Mouse (Mus musculus) neural tube, embryonic 11.5 days (tissue): Measurements from ENCODE around the gene Mapre1. TPM values are rescaled to one million over a fixed set of nuclear protein-coding genes. Genes with fewer than 3 reads are reported as not detected.
"Not testable (repeated sequence)": the region's sequence is repeated elsewhere in the genome, so short reads cannot be mapped to it uniquely, and the experiment has no call there.

Experiments used
- ATAC-seq: fragments of 200-750 bp; cut with Nextera tagmentation; 2 replicates; pipeline ENCODE4 v1.8.0; 2017; ENCODE audit warnings: moderate number of reproducible peaks, mild to moderate bottlenecking, moderate TSS enrichment, moderate library complexity; ENCODE audit not compliant: insufficient read depth, low FRiP score, low TSS enrichment
- DNase-seq: peaks from one replicate; pipeline ENCODE4 v3.0.0-alpha.2; 2015; ENCODE audit warnings: low spot score
- H3K27ac ChIP-seq: fragments of 300-500 bp; sonication (generic); 2 replicates; pipeline ENCODE4 v1.5.1; 2014; ENCODE audit warnings: low read depth, mild to moderate bottlenecking, low read length
- H3K27me3 ChIP-seq: fragments of 300-500 bp; sonication (generic); 2 replicates; pipeline ENCODE4 v1.6.1; 2014; ENCODE audit warnings: mild to moderate bottlenecking, low read length, mixed read lengths; ENCODE audit not compliant: control insufficient read depth, insufficient read depth
- H3K36me3 ChIP-seq: fragments of 300-500 bp; sonication (generic); 2 replicates; pipeline ENCODE4 v1.6.1; 2014; ENCODE audit warnings: mild to moderate bottlenecking, low read length, moderate library complexity, mixed read lengths; ENCODE audit not compliant: control insufficient read depth, insufficient read depth
- H3K4me1 ChIP-seq: fragments of 300-500 bp; sonication (generic); 2 replicates; pipeline ENCODE4 v1.6.1; 2014; ENCODE audit warnings: low read length, mixed read lengths; ENCODE audit not compliant: control insufficient read depth, insufficient read depth
- H3K4me2 ChIP-seq: fragments of 300-500 bp; sonication (generic); 2 replicates; pipeline ENCODE4 v1.6.1; 2014; ENCODE audit warnings: low read depth, mild to moderate bottlenecking, moderate library complexity
- H3K4me3 ChIP-seq: fragments of 300-500 bp; sonication (generic); 2 replicates; pipeline ENCODE4 v1.5.1; 2014; ENCODE audit warnings: low read depth, low read length
- H3K9ac ChIP-seq: fragments of 300-500 bp; sonication (generic); 2 replicates; pipeline ENCODE4 v1.6.1; 2014; ENCODE audit warnings: mild to moderate bottlenecking, low read length
- H3K9me3 ChIP-seq: fragments of 300-500 bp; sonication (generic); 2 replicates; pipeline ENCODE4 v1.6.1; 2016; ENCODE audit warnings: low read length; ENCODE audit not compliant: control insufficient read depth
- WGBS: fragments of 180-500 bp; shearing (Covaris S2); extraction: QIAGEN DNeasy Blood & Tissue Kit; methylation state at CpG from one replicate; pipeline ENCODE4 v1.1.7; 2014; 5-methylcytosine and 5-hydroxymethylcytosine counted together
- polyA plus RNA-seq: library from polyadenylated mRNA; unstranded; fragments of >200 nt; fragmentation: Nextera tagmentation; extraction: Ambion mirVana; gene quantifications from 2 replicates; pipeline ENCODE4 v1.2.1, GENCODE M21; 2014

Gene Mapre1
- polyA plus RNA-seq, 1 experiment from 2014 or later, result 351 TPM

- Histone ChIP-seq H3K4me3 (no peak overlapping the region), H3K27ac (no peak overlapping the region), H3K4me1 (no peaks in the 10 kb centered on the region), H3K9me3 (no peaks in the 10 kb centered on the region), H3K4me2 (no peak overlapping the region), H3K36me3 (no peaks in the 10 kb centered on the region), H3K27me3 (no peaks in the 10 kb centered on the region), H3K9ac (no peak overlapping the region)
- ATAC-seq (no peak), DNase-seq (no peak)
These were observed 52.3 kb downstream of the Mapre1 start for GRCm38 (mm10) chr2:153793366-153793765.

DNA sequence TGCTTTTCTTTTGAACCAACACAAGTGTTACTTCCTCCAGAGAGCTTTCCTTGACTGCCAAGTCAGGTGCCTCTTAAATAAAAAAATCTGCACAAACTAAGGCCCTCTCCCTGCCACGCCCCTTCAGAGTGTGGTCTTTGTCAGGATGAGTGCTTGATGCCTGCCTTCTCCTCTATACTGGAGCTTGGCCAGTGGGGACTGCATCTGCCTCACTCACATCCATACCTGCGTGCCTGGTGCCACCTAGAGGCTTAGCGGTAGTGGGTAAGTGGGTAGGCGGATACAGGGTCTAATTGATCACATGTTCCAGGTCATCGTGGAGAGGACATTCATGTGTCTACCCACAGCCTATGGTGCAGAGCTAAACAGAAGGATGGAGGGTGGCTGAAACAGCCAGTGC, 54.0 kb downstream of the Mapre1 start:
- no peaks in the 10 kb centered on the region for H3K4me1 ChIP-seq
- H3K9ac ChIP-seq, result no peak overlapping the region
- no peak overlapping the region for H3K27ac ChIP-seq
- no peaks in the 10 kb centered on the region for H3K9me3 ChIP-seq
- no peak overlapping the region for H3K4me2 ChIP-seq
- ATAC-seq (no peak), DNase-seq (no peak)
- no peaks in the 10 kb centered on the region for H3K27me3 ChIP-seq
- 55% methylated on average over 5 of the region's 5 CpGs for WGBS
- H3K4me3 ChIP-seq, result no peak overlapping the region
- H3K36me3 ChIP-seq, result no peaks in the 10 kb centered on the region

DNA sequence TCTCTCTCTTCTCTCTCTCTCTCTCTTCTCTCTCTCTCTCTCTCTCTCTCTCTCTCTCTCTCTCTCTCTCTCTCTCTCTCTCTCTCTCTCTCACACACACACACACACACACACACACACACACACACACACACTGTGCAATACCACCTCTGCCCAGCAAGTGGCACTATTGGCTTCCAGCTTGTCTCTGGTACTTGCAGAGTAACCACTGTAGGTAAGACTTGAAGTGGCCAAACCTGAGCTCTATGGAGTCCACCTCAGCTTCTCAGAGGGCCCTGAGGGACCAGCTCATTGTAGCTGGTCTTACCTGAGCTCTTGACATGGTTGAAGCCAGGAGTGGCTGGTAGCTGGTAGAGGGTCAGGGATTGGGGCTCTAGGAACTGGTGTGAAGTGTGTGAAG, 66.4 kb downstream of the Mapre1 start:
- not testable (repeated sequence) for H3K4me3 ChIP-seq, H3K27ac ChIP-seq, H3K4me2 ChIP-seq, H3K4me1 ChIP-seq, ATAC-seq, H3K9ac ChIP-seq, H3K36me3 ChIP-seq, H3K9me3 ChIP-seq, H3K27me3 ChIP-seq
- peak; percentile 66 for DNase-seq

DNA sequence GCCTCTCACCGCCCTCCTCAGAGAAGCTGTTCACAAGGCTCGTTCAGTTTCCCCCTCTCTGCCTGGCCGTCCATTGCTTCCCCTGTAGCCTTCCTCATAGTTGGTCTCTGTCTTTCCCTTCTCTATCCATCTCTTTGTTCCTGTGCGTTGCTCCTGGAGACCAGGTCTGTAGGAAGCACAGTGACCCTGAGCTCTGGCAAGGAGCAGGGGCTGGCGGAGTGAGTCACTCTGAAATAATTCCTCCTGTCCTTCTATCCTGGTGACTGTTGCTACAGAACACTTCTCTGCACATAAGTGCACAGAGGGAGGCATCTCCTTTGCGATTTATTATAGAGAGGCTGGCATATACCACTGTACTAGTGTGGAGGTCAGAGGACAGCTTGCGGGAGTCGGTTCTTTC, 67.1 kb downstream of the Mapre1 start:
- no peaks in the 10 kb centered on the region for H3K9me3 ChIP-seq
- H3K27ac ChIP-seq, result no peak overlapping the region
- 77% methylated on average over 8 of the region's 8 CpGs for WGBS
- no peak for DNase-seq
- H3K4me1 ChIP-seq, result no peaks in the 10 kb centered on the region
- no peak overlapping the region for H3K4me2 ChIP-seq
- H3K27me3 ChIP-seq, result no peaks in the 10 kb centered on the region
- no peak overlapping the region for H3K4me3 ChIP-seq
- H3K9ac ChIP-seq, result no peak overlapping the region
- no peak for ATAC-seq
- no peaks in the 10 kb centered on the region for H3K36me3 ChIP-seq

DNA sequence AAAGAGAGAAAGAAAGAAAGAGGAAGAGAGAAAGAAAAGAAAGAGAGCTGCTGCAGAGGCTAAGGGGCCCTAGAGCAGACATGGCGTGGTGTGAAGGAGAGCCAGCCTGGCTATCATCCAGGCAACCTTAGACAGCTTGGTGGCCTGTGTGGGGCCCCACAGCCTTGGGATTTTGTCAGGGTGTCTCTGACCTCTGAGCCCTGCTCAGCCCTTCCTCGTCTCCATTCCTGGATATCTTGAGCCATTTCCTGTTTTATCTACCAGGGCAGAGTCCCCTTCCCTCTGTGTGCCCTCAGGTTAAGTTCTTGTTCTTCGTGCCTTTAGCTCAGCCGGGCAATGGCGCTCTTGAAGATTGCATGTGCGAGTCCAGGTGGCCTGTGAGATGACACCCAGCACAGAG, 67.8 kb downstream of the Mapre1 start:
- H3K27me3 ChIP-seq, result no peaks in the 10 kb centered on the region
- H3K4me2 ChIP-seq, result no peak overlapping the region
- H3K27ac ChIP-seq, result no peak overlapping the region
- no peaks in the 10 kb centered on the region for H3K9me3 ChIP-seq
- ATAC-seq, result no peak
- WGBS, result 91% methylated on average over 6 of the region's 6 CpGs
- no peaks in the 10 kb centered on the region for H3K36me3 ChIP-seq
- DNase-seq, result no peak
- H3K4me1 ChIP-seq, result no peaks in the 10 kb centered on the region
- no peak overlapping the region for H3K9ac ChIP-seq
- H3K4me3 ChIP-seq, result no peak overlapping the region

DNA sequence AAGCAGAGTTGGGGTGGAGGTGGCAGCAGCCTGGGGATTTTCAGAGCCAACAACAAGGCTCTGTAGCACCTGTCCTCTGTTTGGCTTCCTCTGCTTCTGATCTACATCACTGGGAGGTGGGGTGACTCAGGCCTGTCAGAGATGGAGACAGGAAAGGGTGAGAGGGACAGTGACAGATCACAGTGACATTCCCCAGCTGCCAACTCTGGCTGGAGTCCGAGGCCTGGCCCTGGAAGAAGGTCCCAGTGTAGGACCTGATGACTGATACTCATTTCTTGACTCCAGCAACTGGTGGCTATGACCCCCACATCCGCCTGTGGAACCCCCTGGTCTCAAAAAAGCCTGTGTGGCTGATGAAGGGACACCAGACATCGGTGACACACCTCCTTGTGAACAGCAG, 68.8 kb downstream of the Mapre1 start:
- H3K9ac ChIP-seq, result no peak overlapping the region
- H3K9me3 ChIP-seq, result no peaks in the 10 kb centered on the region
- ATAC-seq, result no peak
- no peaks in the 10 kb centered on the region for H3K4me1 ChIP-seq
- H3K4me3 ChIP-seq, result no peak overlapping the region
- H3K4me2 ChIP-seq, result no peak overlapping the region
- DNase-seq, result no peak
- 82% methylated on average over 3 of the region's 3 CpGs for WGBS
- H3K27me3 ChIP-seq, result no peaks in the 10 kb centered on the region
- H3K36me3 ChIP-seq, result no peaks in the 10 kb centered on the region
- no peak overlapping the region for H3K27ac ChIP-seq

DNA sequence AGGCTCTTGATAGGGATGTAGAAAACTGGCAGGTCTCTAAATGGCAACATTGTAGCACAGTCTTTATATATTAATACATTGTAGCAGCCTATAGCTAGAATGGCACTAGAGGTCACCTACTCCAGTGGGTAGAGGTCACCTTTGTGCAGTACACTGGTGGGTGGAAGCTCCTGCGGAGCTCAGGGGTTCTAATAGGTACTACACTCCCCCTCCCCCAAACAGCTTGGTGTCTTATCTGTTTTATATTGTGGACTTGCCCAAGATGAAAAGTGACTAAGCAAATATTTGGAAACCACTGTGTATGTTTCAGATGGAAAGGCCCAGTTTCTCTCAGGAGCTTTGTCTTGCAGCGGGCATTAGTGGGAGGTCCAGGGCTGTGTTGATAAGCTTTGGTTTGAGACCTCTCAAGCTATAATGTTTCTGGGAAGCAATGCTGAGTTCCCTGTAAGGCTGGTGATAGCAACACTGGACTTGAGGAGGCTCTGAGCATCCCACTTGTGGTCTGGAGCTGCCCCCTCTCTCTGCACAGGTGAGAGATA, 81.0 kb downstream of the Mapre1 start:
- Histone ChIP-seq H3K9me3 (no peaks in the 10 kb centered on the region), H3K4me1 (no peaks in the 10 kb centered on the region), H3K27me3 (no peaks in the 10 kb centered on the region), H3K4me3 (no peak overlapping the region), H3K9ac (no peak overlapping the region), H3K36me3 (no peaks in the 10 kb centered on the region), H3K27ac (no peak overlapping the region), H3K4me2 (no peak overlapping the region)
- ATAC-seq, result no peak
- no peak for DNase-seq
- 93% methylated on average over 2 of the region's 2 CpGs for WGBS

Other genes starting within 250 kb of the Mapre1 start
- not detected in 2 replicates for gene 4930404H24Rik, start 248.5 kb upstream of the Mapre1 start, polyA plus RNA-seq
- 32.1 and 37.5 TPM in 2 replicates for gene Nol4l, start 211.3 kb upstream of the Mapre1 start, polyA plus RNA-seq
- gene Commd7, start 108.5 kb upstream of the Mapre1 start, polyA plus RNA-seq, result 64.6 and 68.9 TPM in 2 replicates
- gene Dnmt3b, start 91.8 kb upstream of the Mapre1 start, polyA plus RNA-seq, result 11.0 and 13.3 TPM in 2 replicates
- gene Dnmt3c, start 44.6 kb upstream of the Mapre1 start, polyA plus RNA-seq, result not detected in 2 replicates
- gene Efcab8, start 38.7 kb downstream of the Mapre1 start, polyA plus RNA-seq, result not detected in 2 replicates
- gene Sun5, start 129.8 kb downstream of the Mapre1 start, polyA plus RNA-seq, result not detected in 2 replicates
- gene Bpifb2, start 133.8 kb downstream of the Mapre1 start, polyA plus RNA-seq, result not detected in 2 replicates
- not detected in 2 replicates for gene Bpifb6, start 159.1 kb downstream of the Mapre1 start, polyA plus RNA-seq
- not detected in 2 replicates for gene Bpifb3, start 177.0 kb downstream of the Mapre1 start, polyA plus RNA-seq
- not detected in 2 replicates for gene Bpifb4, start 196.9 kb downstream of the Mapre1 start, polyA plus RNA-seq
- gene Bpifa6, start 233.7 kb downstream of the Mapre1 start, polyA plus RNA-seq, result not detected in 2 replicates